Mouse (Mus musculus) liver, embryonic 14.5 days (tissue): ENCODE results near the gene Osbpl10. TPM values are rescaled to one million over a fixed set of nuclear protein-coding genes. Genes with fewer than 3 reads are reported as not detected.

Source experiments
- ATAC-seq: fragments of 200-750 bp; cut with Nextera tagmentation; 2 replicates; pipeline ENCODE4 v1.8.0; 2017; ENCODE audit warnings: moderate number of reproducible peaks, mild to moderate bottlenecking, moderate library complexity; ENCODE audit not compliant: insufficient read depth
- DNase-seq, 3 experiments: peaks; one replicate each; pipeline ENCODE4 v3.0.0-alpha.2; 2012 to 2013; ENCODE audit warnings: low read depth in 3 of 3, low spot score in 3 of 3
- H3K27ac ChIP-seq: fragments of 300-500 bp; sonication (generic); 2 replicates; pipeline ENCODE4 v1.5.1; 2014; ENCODE audit warnings: moderate library complexity, mild to moderate bottlenecking, control low read depth, inconsistent platforms
- H3K27me3 ChIP-seq: fragments of 300-500 bp; sonication (generic); 2 replicates; pipeline ENCODE4 v1.6.1; 2014; ENCODE audit warnings: mild to moderate bottlenecking, low read length, moderate library complexity; ENCODE audit not compliant: control insufficient read depth, insufficient read depth
- H3K36me3 ChIP-seq: fragments of 300-500 bp; sonication (generic); replicated peaks from 2 replicates; pipeline ENCODE4 v1.6.1; 2014; ENCODE audit warnings: low read depth; ENCODE audit not compliant: control insufficient read depth, insufficient read depth
- H3K4me1 ChIP-seq, 2 experiments: fragments of 200-500 bp in 1 of 2; fragments of 300-500 bp in 1 of 2; sonication (generic) in 1 of 2; replicated peaks; 2 replicates each; pipeline ENCODE4 v1.6.1; 2012 to 2014; ENCODE audit warnings: antibody characterized with exemption in 1 of 2, inconsistent platforms in 1 of 2, low read length in 1 of 2; ENCODE audit not compliant: control insufficient read depth in 2 of 2, insufficient read depth in 2 of 2
- H3K4me2 ChIP-seq: fragments of 300-500 bp; sonication (generic); 2 replicates; pipeline ENCODE4 v1.6.1; 2014; ENCODE audit warnings: low read depth, mild to moderate bottlenecking, control low read depth, moderate library complexity
- H3K4me3 ChIP-seq, 2 experiments: fragments of 200-500 bp in 1 of 2; fragments of 300-500 bp in 1 of 2; sonication (generic) in 1 of 2; 2 replicates each; pipeline ENCODE4 v1.5.1; 2012 to 2014; ENCODE audit warnings: low read depth in 2 of 2, low read length in 2 of 2, mild to moderate bottlenecking in 2 of 2, control low read depth in 1 of 2, inconsistent platforms in 1 of 2, moderate library complexity in 1 of 2; ENCODE audit not compliant: insufficient read depth in 1 of 2
- H3K9ac ChIP-seq: fragments of 300-500 bp; sonication (generic); replicated peaks from 2 replicates; pipeline ENCODE4 v1.6.1; 2014; ENCODE audit warnings: mild to moderate bottlenecking, control low read depth, moderate library complexity
- H3K9me3 ChIP-seq: fragments of 300-500 bp; sonication (generic); 2 replicates; pipeline ENCODE4 v1.6.1; 2016; ENCODE audit warnings: low read length, mixed read lengths; ENCODE audit not compliant: control insufficient read depth
- CTCF ChIP-seq: IDR thresholded peaks from 2 replicates; pipeline ENCODE4 v1.5.1; 2016; ENCODE audit warnings: antibody characterized with exemption, low read depth, control low read depth
- EP300 ChIP-seq: IDR thresholded peaks from 2 replicates; pipeline ENCODE4 v1.6.1; 2016; ENCODE audit warnings: antibody characterized with exemption, low read depth
- WGBS: fragments of 180-500 bp; shearing (Covaris S2); extraction: QIAGEN DNeasy Blood & Tissue Kit; methylation state at CpG from one replicate; pipeline ENCODE4 v1.1.7; 2014; ENCODE audit not compliant: insufficient replicate concordance; 5-methylcytosine and 5-hydroxymethylcytosine counted together
- polyA plus RNA-seq, 2 experiments: library from polyadenylated mRNA; depleted of rRNA in 1 of 2; stranded (reverse) in 1 of 2; unstranded in 1 of 2; fragments of >200 nt; fragmentation: Nextera tagmentation in 1 of 2; extraction: Ambion mirVana in 1 of 2; gene quantifications; 2 replicates each; pipeline versions ENCODE4 v1.2.1 to v1.2.3; 2012 to 2014

Gene Osbpl10
- polyA plus RNA-seq, 2 experiments = 0.08 to 0.29 TPM

DNA sequence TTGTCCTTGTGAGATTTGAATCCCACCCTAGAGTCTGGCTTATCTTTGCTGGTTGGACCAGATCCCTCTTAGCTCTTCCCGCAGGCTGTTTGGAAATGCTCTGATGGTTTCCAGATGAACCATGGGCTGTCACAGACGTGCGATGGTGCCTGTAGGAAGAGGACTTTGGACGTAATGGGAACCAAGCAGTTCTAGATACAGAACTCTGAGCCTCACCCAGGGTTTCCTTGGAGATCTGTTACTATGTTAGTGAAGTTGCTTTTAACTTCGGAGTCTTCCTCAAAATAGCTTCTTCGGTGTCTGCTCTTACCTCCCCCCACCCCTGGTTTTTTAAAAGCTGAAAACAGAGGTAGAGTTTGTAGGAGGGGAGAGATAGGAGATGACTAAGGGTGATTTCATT is 1.6 kb downstream of the Osbpl10 start:
- TF ChIP-seq EP300 = no peak
- TF ChIP-seq CTCF = no peak
- ATAC-seq (no peak), DNase-seq (no peak)
- no peak overlapping the region for H3K4me2 ChIP-seq
- no peak overlapping the region for H3K9ac ChIP-seq
- H3K9me3 ChIP-seq = no peaks in the 10 kb centered on the region
- H3K4me1 ChIP-seq = no peaks in the 10 kb centered on the region
- H3K36me3 ChIP-seq = no peaks in the 10 kb centered on the region
- peaks cover 29% of the 10 kb centered on the region for H3K27me3 ChIP-seq
- no peak overlapping the region for H3K27ac ChIP-seq
- 41% methylated on average over 6 of the region's 6 CpGs for WGBS
- no peak overlapping the region for H3K4me3 ChIP-seq

DNA sequence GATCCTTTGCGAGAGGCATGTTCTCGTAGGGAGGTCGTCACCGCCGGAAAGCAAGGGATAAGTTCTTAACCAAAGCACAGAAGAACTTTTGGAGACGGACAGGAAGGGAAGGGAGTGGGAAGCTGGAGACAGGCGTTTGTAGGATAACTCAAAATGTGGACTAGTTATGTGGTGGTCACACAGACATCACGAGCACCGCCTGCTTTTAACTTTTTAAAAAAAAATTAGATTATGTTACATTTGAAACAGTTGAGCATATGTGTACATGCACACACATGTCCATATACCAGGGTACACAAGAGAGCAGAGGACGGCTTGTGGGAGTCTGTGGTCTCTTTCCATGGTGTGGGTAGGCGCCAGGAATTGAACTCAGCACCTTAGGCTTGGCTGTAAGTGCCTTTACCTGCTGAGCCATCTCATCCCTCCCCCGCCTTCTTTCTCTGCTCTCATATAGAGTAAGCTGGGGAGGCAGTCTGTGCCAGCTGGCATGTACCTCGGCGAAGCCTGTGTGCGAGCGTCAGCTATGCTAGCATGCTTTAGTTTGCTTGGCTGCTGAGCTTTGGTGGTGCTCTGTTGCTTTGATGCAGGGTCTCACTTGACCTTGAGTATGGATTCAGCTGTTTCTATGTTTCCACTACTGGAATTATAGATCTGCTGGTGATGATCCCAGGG is 4.5 kb downstream of the Osbpl10 start, which contains the start of gene Rps27rt:
Gene Rps27rt, minus strand, starts transcription at position 51 of the 672 bp plus-strand sequence.
- no peaks in the 10 kb centered on the region for H3K36me3 ChIP-seq
- H3K9ac ChIP-seq = no peak within 1 kb of the TSS
- H3K27me3 ChIP-seq = peaks cover 25% of the 10 kb centered on the region
- no peak within 1 kb of the TSS for H3K4me3 ChIP-seq
- H3K9me3 ChIP-seq = no peaks in the 10 kb centered on the region
- ATAC-seq (no peak), DNase-seq (no peak)
- H3K4me2 ChIP-seq = no peak within 1 kb of the TSS
- no peaks in the 10 kb centered on the region for H3K4me1 ChIP-seq
- H3K27ac ChIP-seq = no peak within 1 kb of the TSS
- no peak for TF ChIP-seq CTCF
- TF ChIP-seq EP300 = no peak
- 72% methylated on average over 15 of the region's 16 CpGs for WGBS

DNA sequence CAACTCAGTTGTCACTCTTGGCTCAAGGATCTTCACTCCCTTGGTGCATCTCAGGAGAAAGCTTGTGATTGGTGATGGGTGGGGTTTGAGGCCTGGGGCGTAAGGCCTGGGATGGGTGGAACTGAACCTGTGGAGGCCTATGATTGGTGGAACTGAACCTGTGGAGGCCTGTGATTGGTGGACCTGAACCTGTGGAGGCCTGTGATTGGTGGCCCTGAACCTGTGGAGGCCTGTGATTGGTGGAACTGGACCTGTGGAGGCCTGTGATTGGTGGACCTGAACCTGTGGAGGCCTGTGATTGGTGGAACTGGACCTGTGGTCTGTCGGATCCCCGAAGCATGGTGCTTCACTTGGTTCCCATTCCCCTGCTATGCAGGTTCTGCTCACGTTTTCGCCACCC is 7.4 kb downstream of the Osbpl10 start:
- no peaks in the 10 kb centered on the region for H3K9me3 ChIP-seq
- no peaks in the 10 kb centered on the region for H3K27me3 ChIP-seq
- H3K36me3 ChIP-seq = no peaks in the 10 kb centered on the region
- no peak for DNase-seq
- ATAC-seq = no peak
- no peak overlapping the region for H3K9ac ChIP-seq
- H3K27ac ChIP-seq = no peak overlapping the region
- H3K4me1 ChIP-seq = no peaks in the 10 kb centered on the region
- no peak overlapping the region for H3K4me2 ChIP-seq
- WGBS = 66% methylated on average over 5 of the region's 5 CpGs
- H3K4me3 ChIP-seq = no peak overlapping the region
- TF ChIP-seq CTCF = no peak
- no peak for TF ChIP-seq EP300

DNA sequence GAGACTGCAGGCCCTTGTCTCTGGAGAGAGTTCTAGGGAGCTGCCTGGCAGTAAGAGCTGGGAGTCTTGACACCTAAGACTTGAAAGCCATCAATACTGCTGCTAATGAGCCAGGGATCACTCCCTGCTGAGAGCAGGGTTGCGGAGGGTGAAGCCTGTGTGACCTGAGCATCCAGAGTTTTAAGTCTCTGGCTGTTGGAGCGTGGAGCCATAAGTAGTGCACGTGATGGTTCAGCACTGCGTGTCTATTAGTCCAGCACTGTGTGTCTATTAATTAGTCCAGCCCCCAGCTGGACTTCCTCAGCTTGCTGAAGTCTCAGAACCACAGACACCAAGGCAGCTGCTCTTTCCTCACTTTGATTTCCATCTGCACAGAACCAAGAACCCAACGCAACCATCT is 8.0 kb downstream of the Osbpl10 start:
- no peak for DNase-seq
- no peak overlapping the region for H3K27ac ChIP-seq
- H3K9ac ChIP-seq = no peak overlapping the region
- no peaks in the 10 kb centered on the region for H3K27me3 ChIP-seq
- no peaks in the 10 kb centered on the region for H3K9me3 ChIP-seq
- TF ChIP-seq CTCF (no peak), EP300 (no peak)
- no peaks in the 10 kb centered on the region for H3K4me1 ChIP-seq
- H3K4me3 ChIP-seq = no peak overlapping the region
- no peak for ATAC-seq
- WGBS = 78% methylated on average over 5 of the region's 5 CpGs
- H3K4me2 ChIP-seq = no peak overlapping the region
- no peaks in the 10 kb centered on the region for H3K36me3 ChIP-seq

DNA sequence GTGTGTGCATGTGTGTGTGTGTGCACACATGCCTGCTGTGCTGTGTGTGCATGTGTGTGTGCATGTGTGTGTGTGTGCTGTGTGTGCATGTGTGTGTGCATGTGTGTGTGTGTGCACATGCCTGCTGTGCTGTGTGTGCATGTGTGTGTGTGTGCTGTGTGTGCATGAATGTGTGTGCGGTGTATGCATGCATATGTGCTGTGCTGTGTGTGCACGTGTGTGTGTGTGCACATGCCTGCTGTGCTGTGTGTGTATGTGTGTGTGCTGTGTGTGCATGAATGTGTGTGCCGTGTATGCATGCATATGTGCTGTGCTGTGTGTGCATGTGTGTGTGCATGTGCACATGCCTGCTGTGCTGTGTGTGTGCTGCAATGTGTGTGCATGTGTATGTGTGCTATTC is 9.7 kb downstream of the Osbpl10 start:
- DNase-seq (no peak), ATAC-seq (no peak)
- TF ChIP-seq EP300 = no peak
- TF ChIP-seq CTCF = no peak
- Histone ChIP-seq H3K4me2 (no peak overlapping the region), H3K27ac (no peak overlapping the region), H3K9ac (no peak overlapping the region), H3K4me3 (no peak overlapping the region), H3K4me1 (no peaks in the 10 kb centered on the region), H3K36me3 (no peaks in the 10 kb centered on the region), H3K9me3 (no peaks in the 10 kb centered on the region; the same call in 1 of the 2 replicates), H3K27me3 (no peaks in the 10 kb centered on the region)
- 68% methylated on average over 3 of the region's 3 CpGs for WGBS
